Mouse (Mus musculus): Measurements from ENCODE around the gene Hist1h3e.

DNA sequence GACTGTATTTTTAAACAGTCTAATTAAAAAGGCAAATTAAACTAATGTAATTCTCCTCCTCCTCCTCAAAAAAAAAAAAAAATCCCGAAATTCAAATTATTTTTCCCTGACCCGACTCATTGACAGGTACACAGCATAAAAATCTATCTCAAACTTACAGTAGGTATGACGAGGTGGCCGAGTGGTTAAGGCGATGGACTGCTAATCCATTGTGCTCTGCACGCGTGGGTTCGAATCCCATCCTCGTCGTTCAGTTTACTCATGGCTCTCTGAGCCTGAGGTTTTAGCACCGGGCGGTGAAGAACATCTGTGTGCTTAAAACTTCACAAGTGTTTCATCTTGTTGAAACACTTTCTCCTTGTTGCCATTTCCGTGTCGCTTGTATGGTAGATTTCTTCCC, 40.5 kb downstream of the Hist1h3e start:
- TF ChIP-seq CTCF (IDR thresholded peaks at IDR 0.05; ENCODE audit: low read depth) (no peak), EP300 (IDR thresholded peaks at IDR 0.05; ENCODE audit: low read depth) (no peak)
